Mouse (Mus musculus) left cerebral cortex, postnatal 36 days (tissue): ENCODE results near the gene Tlr12. TPM values are rescaled to one million over a fixed set of nuclear protein-coding genes. Genes with fewer than 3 reads are reported as not detected.

Source experiments
- total RNA-seq, 2 experiments: library from RNA; stranded (reverse); gene quantifications; 2 replicates each; pipeline ENCODE4 v1.2.3; 2021

The Tlr12 gene
- total RNA-seq, 2 experiments from 2014 or later, result 0.41 to 0.74 TPM

Other genes starting within 250 kb of the Tlr12 start
- gene Zscan20, start 8.5 kb downstream of the Tlr12 start, total RNA-seq, result 1 to 10 TPM; 5.8 to 9.0 TPM
- gene Phc2, start 36.1 kb upstream of the Tlr12 start, total RNA-seq, result 10 to 100 TPM; 88.2 to 92.3 TPM
- gene A3galt2, start 136.7 kb upstream of the Tlr12 start, total RNA-seq, result under 1 TPM; 0.10 to 0.41 TPM
- gene Zfp362, start 187.4 kb upstream of the Tlr12 start, total RNA-seq, result 10 to 100 TPM; 30.0 to 31.6 TPM